Mouse (Mus musculus) cerebellum, postnatal 25 days (tissue): ENCODE measurements around the gene Hddc3.
"Not testable (repeated sequence)": the region's sequence is repeated elsewhere in the genome, so short reads cannot be mapped to it uniquely, and the experiment has no call there.

ENCODE experiments used
- DNase-seq, 2 experiments: peaks; one replicate each; pipeline ENCODE4 v3.0.0; 2021; ENCODE audit warnings: mixed read lengths in 2 of 2

Gene Hddc3

GRCm38 (mm10) chr7:80342858-80343257 lies at the start of gene Hddc3:
Gene Hddc3, plus strand, starts transcription at chr7:80343104.
- peak; percentile 97 to 99 for DNase-seq

DNA sequence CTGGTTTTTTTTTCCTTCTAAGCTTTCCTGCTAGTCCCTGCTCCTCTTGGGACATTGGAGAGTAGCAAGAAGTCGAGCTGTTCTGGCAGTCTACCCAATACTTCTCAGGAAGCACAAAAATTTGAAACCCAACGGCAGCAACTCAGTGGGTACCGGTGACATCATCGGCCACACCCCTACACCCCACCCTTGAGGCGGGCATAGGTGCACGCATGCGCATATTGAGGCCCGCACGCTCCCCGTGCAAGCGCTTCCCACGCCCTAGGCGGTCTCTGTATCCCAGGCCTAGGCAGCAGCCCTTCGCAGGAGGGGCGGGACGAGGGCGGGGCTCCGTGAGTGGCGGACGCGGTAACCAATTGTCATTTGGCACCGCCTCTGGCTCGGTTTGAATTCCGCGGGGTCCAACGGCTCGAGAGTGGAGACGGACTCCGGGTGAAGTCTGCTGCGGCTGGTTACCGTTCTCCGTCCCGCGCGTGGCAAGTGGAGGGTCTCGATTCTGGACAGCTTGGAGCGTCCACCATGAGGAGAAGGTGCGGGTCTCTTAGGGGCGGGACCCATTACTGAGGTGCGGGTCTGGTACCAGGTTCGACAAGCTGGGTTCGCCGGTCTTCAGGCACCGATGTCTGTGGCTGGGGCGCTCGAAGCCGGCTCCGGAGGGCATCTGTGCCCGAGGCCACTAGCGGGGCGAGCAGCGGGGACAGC lies 48.7 kb upstream of the Hddc3 start, which contains the start of gene Prc1:
Gene Prc1 (plus strand): TSS at position 389 of the 702 bp plus-strand sequence.
- DNase-seq: peak; percentile 99 to 100

DNA sequence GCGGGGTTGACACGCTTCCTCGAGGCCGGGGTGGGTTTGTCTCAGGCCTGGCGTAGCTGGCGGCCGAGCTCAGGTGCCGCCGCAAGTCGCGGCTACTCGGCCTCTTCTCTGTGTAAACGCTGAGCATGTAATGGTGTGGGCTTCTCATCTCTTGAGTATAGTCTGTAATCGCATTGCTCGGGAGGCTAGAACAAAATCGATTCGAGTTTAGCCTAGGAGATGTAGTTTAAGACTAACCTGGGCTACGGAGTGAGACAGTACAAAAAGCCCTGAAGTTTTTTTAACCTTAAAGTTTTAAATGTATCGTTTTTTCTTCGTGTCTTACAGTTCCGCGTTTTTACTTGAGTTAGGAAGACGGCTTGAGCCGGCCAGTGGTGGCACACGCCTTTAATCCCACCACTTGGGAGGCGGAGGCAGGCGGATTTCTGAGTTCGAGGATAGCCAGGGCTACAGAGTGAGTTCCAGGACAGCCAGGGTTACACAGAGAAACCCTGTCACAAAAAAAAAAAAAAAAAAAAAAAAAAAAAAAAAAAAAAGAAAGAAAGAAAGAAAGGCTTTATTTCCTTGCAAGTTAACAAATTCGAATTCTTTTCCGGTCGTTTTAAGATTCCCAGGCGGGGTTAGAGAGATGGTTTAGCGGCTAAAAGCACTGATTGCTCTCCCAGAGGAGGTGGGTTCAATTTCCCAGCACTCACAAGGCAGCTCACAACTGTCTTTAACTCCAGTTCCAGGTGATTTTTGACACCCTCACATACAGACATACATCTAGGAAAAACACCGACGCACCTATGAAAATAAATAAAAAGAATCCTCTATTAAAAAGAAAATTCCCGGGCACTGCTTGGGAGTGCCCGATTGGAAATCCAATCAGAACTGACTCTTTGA lies 47.9 kb upstream of the Hddc3 start:
- DNase-seq: no peak

- DNase-seq: no peak
Observed at GRCm38 (mm10) chr7:80296462-80296861, 46.4 kb upstream of the Hddc3 start.

GRCm38 (mm10) chr7:80297041-80297440 lies 45.9 kb upstream of the Hddc3 start:
- DNase-seq: no peak

GRCm38 (mm10) chr7:80298754-80299153 lies 44.1 kb upstream of the Hddc3 start:
- DNase-seq: no peak

DNA sequence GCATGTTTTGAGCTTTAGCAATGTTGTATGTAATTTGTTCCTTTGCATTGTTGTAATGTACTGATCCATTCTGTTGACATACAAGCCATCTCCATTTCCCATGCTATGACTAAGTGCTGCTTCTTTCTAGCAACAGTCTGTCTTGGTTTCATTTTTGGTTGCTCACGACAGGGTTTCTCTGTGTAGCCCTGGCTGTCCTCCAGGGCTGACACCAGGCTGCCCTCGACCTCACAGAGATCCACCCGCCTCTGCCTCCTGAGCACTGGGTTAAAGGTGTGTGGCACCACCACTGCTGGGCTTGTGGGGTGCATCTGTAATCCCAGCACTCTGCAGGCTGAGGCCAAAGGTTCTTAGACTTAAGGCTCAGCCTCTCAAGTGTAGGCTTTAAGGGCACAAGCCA lies 43.3 kb upstream of the Hddc3 start:
- no peak for DNase-seq

DNA sequence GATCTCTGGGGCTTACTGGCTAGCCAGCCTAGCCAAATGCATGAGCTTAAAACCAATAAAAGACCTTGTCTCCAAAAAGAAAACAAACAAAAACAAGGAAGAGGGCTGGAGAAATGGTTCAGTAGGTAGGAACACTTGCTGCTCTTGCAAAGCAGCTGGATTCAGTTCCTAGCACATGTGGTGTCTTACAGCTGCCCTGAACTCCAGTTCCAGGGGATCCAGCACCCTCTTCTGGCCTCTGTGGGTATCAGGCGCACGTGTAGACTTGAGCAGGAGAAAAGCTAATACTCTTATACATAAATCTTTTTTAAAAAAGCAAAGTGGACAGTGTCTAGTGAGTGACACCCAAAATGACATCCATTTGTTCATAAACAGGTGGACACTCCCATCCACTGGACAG lies 41.4 kb upstream of the Hddc3 start:
- no peak for DNase-seq

GRCm38 (mm10) chr7:80307766-80308165 lies 35.1 kb upstream of the Hddc3 start:
- no peak for DNase-seq

GRCm38 (mm10) chr7:80310771-80311170 lies 32.1 kb upstream of the Hddc3 start:
- no peak for DNase-seq

DNA sequence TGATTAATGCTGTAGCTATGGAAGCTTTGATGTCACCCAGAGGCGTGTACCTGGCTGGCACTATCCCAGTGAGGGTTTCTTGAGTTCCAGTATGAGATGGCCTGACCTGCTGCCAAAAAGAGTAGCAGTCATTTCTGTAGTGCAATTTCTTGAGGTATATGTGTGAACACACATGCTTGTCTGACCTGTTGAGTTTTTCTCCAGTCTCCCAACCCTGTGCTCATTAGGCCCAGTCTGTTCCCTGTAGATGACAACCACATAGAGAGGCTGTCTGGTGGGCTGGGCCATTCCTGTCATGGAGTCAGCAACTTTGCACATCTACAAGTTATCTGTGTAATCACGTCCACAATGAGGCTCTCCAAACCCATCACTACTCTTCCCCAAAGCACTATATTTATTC lies 27.2 kb upstream of the Hddc3 start:
- DNase-seq: no peak

DNA sequence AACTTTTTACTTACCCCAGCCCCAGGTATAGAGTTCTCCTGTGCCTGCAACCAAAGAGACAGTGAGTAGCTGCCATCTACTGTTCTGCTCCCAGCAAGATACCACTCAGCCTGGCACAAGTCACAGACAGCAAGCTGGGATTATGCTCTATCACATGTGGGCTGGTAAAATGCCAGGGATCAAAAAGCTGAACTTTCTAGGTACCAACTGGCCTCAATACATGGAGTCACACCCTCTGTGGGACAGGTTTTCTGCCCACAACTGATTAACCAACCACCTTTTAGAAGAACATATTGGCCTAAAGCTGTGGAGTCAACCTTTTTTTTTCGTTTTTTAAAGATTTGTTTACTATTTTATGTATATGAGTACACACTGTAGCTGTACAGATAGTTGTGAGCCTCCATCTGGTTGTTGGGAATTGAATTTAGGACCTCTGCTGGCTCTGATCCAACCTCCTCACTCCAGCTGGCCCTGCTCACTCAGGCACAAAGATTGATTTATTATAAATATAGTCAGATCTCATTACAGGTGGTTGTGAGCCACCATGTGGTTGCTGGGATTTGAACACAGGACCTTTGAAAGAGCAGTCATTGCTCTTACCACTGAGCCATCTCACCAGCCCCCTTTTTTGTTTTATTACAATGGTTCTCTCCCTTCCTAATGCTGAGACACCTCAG lies 25.3 kb upstream of the Hddc3 start:
- no peak for DNase-seq

DNA sequence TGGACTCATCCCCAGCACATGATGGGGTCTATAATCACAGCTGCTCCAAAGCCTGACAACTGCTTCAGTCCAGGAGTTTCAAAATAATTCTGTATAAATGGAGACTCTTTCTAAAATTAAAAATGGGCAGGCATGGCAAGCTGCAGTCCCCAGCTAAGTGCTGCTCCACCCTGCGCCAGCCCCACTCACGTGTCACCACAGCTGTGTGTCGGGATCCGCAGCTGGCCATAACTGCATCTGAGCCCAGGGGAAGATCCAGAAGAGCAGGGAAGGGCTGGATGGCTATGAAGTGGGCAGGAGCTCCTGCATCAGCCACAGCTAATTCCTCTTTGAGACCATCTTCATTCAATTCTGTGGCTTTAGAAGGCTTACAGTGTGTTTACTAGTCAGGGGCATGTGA lies 24.2 kb upstream of the Hddc3 start:
- DNase-seq: no peak

- DNase-seq: no peak
Observed at GRCm38 (mm10) chr7:80319846-80320496, 22.9 kb upstream of the Hddc3 start.

- no peak for DNase-seq
Observed at GRCm38 (mm10) chr7:80323336-80323735, 19.6 kb upstream of the Hddc3 start.

GRCm38 (mm10) chr7:80324043-80324815 lies 18.7 kb upstream of the Hddc3 start, which contains the start of gene Rccd1:
Gene Rccd1, minus strand, starts transcription at chr7:80324454.
- DNase-seq: peak; percentile 99

- not testable (repeated sequence) for DNase-seq
Observed at GRCm38 (mm10) chr7:80324816-80325119, 18.1 kb upstream of the Hddc3 start.

- no peak for DNase-seq
Observed at GRCm38 (mm10) chr7:80325292-80325868, 17.5 kb upstream of the Hddc3 start.

- DNase-seq: peak in 1 of 2 experiments; percentile 55
Observed at GRCm38 (mm10) chr7:80326076-80326475, 16.8 kb upstream of the Hddc3 start.

GRCm38 (mm10) chr7:80330278-80330677 lies 12.6 kb upstream of the Hddc3 start:
- peak; percentile 60 to 73 for DNase-seq

- no peak for DNase-seq
Observed at GRCm38 (mm10) chr7:80331433-80331832, 11.5 kb upstream of the Hddc3 start.

GRCm38 (mm10) chr7:80334848-80335247 lies 8.1 kb upstream of the Hddc3 start:
- DNase-seq: no peak
